Comparison of ENCODE assay signal across 8 mouse cellular contexts in the genomic region with DNA sequence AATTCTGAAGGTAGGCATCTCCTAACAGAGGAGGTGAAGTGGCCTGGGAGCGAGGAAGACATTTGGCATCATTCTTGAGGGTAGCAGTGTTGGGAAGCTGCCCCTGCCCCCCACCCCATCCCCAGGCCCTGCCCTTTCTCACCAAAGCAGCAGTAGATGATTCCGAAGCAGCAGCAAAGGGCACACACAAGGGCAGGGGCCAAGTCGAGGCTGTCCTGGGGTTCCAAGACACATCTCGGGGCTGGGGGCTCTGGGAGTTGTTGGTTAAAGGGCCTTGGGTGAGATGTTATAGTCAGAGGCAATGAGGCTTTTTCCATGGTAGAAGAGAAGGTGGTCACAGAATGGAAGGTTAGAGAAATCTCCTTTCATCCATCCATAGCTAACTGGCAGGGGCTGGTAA. TPM values are rescaled to one million over a fixed set of nuclear protein-coding genes. Genes with fewer than 3 reads are reported as not detected.
DNase-seq lines count a peak whose midpoint lies in the region; ATAC-seq and TF ChIP-seq lines count a peak whose summit lies in the region.

No protein-coding gene starts in this region.

- H3K4me2 ChIP-seq in kidney, embryonic 14.5 days (replicated peaks; ENCODE audit: low read depth, low read length): peak overlapping the region; percentile 72
- peak overlapping the region; percentile 72 for H3K4me2 ChIP-seq in embryonic facial prominence, embryonic 14.5 days (ENCODE audit: low read depth, low read length)
- peak overlapping the region; percentile 92 for H3K4me2 ChIP-seq in hindbrain, postnatal 0 days (ENCODE audit: low read depth, low read length)
- peak overlapping the region; percentile 89 for H3K4me2 ChIP-seq in midbrain, embryonic 15.5 days

- ATAC-seq in kidney, embryonic 14.5 days (ENCODE audit: low FRiP score, low TSS enrichment): no peak
- ATAC-seq in embryonic facial prominence, embryonic 14.5 days (ENCODE audit: low read depth): no peak
- ATAC-seq in hindbrain, postnatal 0 days: no peak
- no peak for ATAC-seq in midbrain, embryonic 15.5 days (replicated peaks)

- peak overlapping the region; percentile 83; the same call in 1 of the 2 replicates for H3K9ac ChIP-seq in kidney, embryonic 14.5 days (ENCODE audit: low read depth, low read length)
- H3K9ac ChIP-seq in embryonic facial prominence, embryonic 14.5 days (ENCODE audit: low read depth, low read length): peak overlapping the region; percentile 85
- H3K9ac ChIP-seq in hindbrain, postnatal 0 days (replicated peaks; ENCODE audit: low read length): peak overlapping the region; percentile 86
- 0 out of 2 replicates have a peak overlapping the region, but pooled peaks have one; percentile 22 for H3K9ac ChIP-seq in midbrain, embryonic 15.5 days

- no peaks in the 10 kb centered on the region for H3K9me3 ChIP-seq in kidney, embryonic 14.5 days (ENCODE audit: control insufficient read depth, low read length)
- H3K9me3 ChIP-seq in embryonic facial prominence, embryonic 14.5 days (ENCODE audit: control insufficient read depth, low read length): no peaks in the 10 kb centered on the region
- no peaks in the 10 kb centered on the region for H3K9me3 ChIP-seq in hindbrain, postnatal 0 days (ENCODE audit: low read length)
- no peaks in the 10 kb centered on the region for H3K9me3 ChIP-seq in midbrain, embryonic 15.5 days

- TF ChIP-seq POLR2A in cerebellum, adult 2 months (IDR thresholded peaks at IDR 0.05; ENCODE audit: borderline replicate concordance, insufficient read depth, low read length): no peak

- H3K4me1 ChIP-seq in kidney, embryonic 14.5 days (ENCODE audit: control insufficient read depth, insufficient read depth, low read length): peaks cover 29% of the 10 kb centered on the region
- H3K4me1 ChIP-seq in embryonic facial prominence, embryonic 14.5 days (ENCODE audit: control insufficient read depth, insufficient read depth, low read length): peaks cover 28% of the 10 kb centered on the region
- H3K4me1 ChIP-seq in hindbrain, postnatal 0 days (ENCODE audit: insufficient read depth, low read length): peaks cover 29% of the 10 kb centered on the region
- peaks cover 41% of the 10 kb centered on the region for H3K4me1 ChIP-seq in midbrain, embryonic 15.5 days
- peaks cover 9% of the 10 kb centered on the region for H3K4me1 ChIP-seq in cerebellum, adult 2 months (ENCODE audit: control insufficient read depth, insufficient read depth, low read length)

- DNase-seq in kidney, adult 18-20 months: no peak
- no peak for DNase-seq in embryonic facial prominence, embryonic 14.5 days (ENCODE audit: low spot score)
- no peak for DNase-seq in hindbrain, postnatal 0 days (ENCODE audit: low spot score)
- DNase-seq in cerebellum, adult 2 months: no peak
- no peak for DNase-seq in adrenal gland, postnatal 36 days
- no peak for DNase-seq in frontal cortex, adult 2 months (ENCODE audit: extremely low spot score in 1 of 2, low spot score in 1 of 2)

- H3K27me3 ChIP-seq in kidney, embryonic 14.5 days (ENCODE audit: control insufficient read depth, insufficient read depth, low read length): no peaks in the 10 kb centered on the region
- no peaks in the 10 kb centered on the region for H3K27me3 ChIP-seq in embryonic facial prominence, embryonic 14.5 days (replicated peaks; ENCODE audit: control insufficient read depth, insufficient read depth, low read length)
- no peaks in the 10 kb centered on the region for H3K27me3 ChIP-seq in hindbrain, postnatal 0 days (ENCODE audit: insufficient read depth, low read length)
- no peaks in the 10 kb centered on the region for H3K27me3 ChIP-seq in midbrain, embryonic 15.5 days (replicated peaks)
- H3K27me3 ChIP-seq in cerebellum, adult 2 months (ENCODE audit: control insufficient read depth, insufficient read depth, low read length): no peaks in the 10 kb centered on the region

- no peak for TF ChIP-seq CTCF in hindbrain, postnatal 0 days (IDR thresholded peaks at IDR 0.05; ENCODE audit: low read depth)
- no peak for TF ChIP-seq CTCF in cerebellum, adult 2 months (IDR thresholded peaks at IDR 0.05; ENCODE audit: borderline replicate concordance, insufficient read depth, low read depth, low read length)

- peaks cover 21% of the 10 kb centered on the region; the same call in 1 of the 2 replicates for H3K36me3 ChIP-seq in kidney, embryonic 14.5 days (ENCODE audit: control insufficient read depth, insufficient read depth, low read length)
- peaks cover 47% of the 10 kb centered on the region for H3K36me3 ChIP-seq in embryonic facial prominence, embryonic 14.5 days (ENCODE audit: control insufficient read depth, insufficient read depth, low read length)
- peaks cover 4% of the 10 kb centered on the region; the same call in 1 of the 2 replicates for H3K36me3 ChIP-seq in hindbrain, postnatal 0 days (ENCODE audit: insufficient read depth, low read length)
- no peaks in the 10 kb centered on the region for H3K36me3 ChIP-seq in midbrain, embryonic 15.5 days (replicated peaks)

- H3K27ac ChIP-seq in kidney, embryonic 14.5 days (ENCODE audit: low read depth, low read length): 0 out of 2 replicates have a peak overlapping the region, but pooled peaks have one; percentile 5
- peak overlapping the region; percentile 99; the same call in 1 of the 2 replicates for H3K27ac ChIP-seq in embryonic facial prominence, embryonic 14.5 days (replicated peaks; ENCODE audit: low read depth, low read length)
- peak overlapping the region; percentile 98; the same call in 1 of the 2 replicates for H3K27ac ChIP-seq in hindbrain, postnatal 0 days
- peak overlapping the region; percentile 97; the same call in 1 of the 2 replicates for H3K27ac ChIP-seq in midbrain, embryonic 15.5 days
- H3K27ac ChIP-seq in cerebellum, adult 2 months (ENCODE audit: insufficient read depth, low read length): no peak overlapping the region

- whole genome bisulfite sequencing in kidney, embryonic 14.5 days: 48% methylated on average over 4 of the region's 4 CpGs
- WGBS in embryonic facial prominence, embryonic 14.5 days: 46% methylated on average over 4 of the region's 4 CpGs
- 59% methylated on average over 4 of the region's 4 CpGs for WGBS in hindbrain, postnatal 0 days
- WGBS in midbrain, embryonic 15.5 days: 65% methylated on average over 4 of the region's 4 CpGs
- 57% methylated on average over 4 of the region's 4 CpGs for WGBS in cerebellum, adult 2 months

- H3K4me3 ChIP-seq in kidney, embryonic 14.5 days (ENCODE audit: low read length): peak overlapping the region; percentile 85
- H3K4me3 ChIP-seq in embryonic facial prominence, embryonic 14.5 days (ENCODE audit: low read depth, low read length): peak overlapping the region; percentile 82
- H3K4me3 ChIP-seq in hindbrain, postnatal 0 days (ENCODE audit: low read length): peak overlapping the region; percentile 84
- H3K4me3 ChIP-seq in midbrain, embryonic 15.5 days: peak overlapping the region; percentile 96; the same call in 1 of the 2 replicates
- no peak overlapping the region for H3K4me3 ChIP-seq in cerebellum, adult 2 months (replicated peaks; ENCODE audit: insufficient read depth, low read depth, low read length)

RNA-seq across cellular contexts. Expression of a gene that starts 0.9 kb away (rescaled TPM):
- 25.8 and 36.9 TPM in 2 replicates for polyA plus RNA-seq in kidney, embryonic 14.5 days (2014; fragmentation: Nextera tagmentation; extraction: Ambion mirVana)
- polyA plus RNA-seq in embryonic facial prominence, embryonic 14.5 days (2014; fragmentation: Nextera tagmentation; extraction: Ambion mirVana): 42.7 and 47.9 TPM in 2 replicates
- 28.6 and 30.9 TPM in 2 replicates for total RNA-seq in hindbrain, postnatal 0 days (2014; rRNA removed)
- polyA plus RNA-seq in hindbrain, postnatal 0 days (2015; fragmentation: Nextera tagmentation; extraction: Ambion mirVana): 32.7 and 37.0 TPM in 2 replicates
- 59.4 and 60.8 TPM in 2 replicates for polyA plus RNA-seq in midbrain, embryonic 15.5 days (2015; fragmentation: Nextera tagmentation; extraction: Ambion mirVana)
- 22.4 and 24.1 TPM in 2 replicates for polyA plus RNA-seq in cerebellum, adult 2 months (2012; rRNA removed)
- 10 to 100 TPM; 60.1 to 77.1 TPM for total RNA-seq in adrenal gland, postnatal 36 days (2021)
- polyA plus RNA-seq in frontal cortex, adult 2 months (2012; rRNA removed): 24.2 and 25.3 TPM in 2 replicates

RNA-seq across cellular contexts. Expression of a gene that starts 1.2 kb away (rescaled TPM):
- 14.6 and 15.9 TPM in 2 replicates for polyA plus RNA-seq in kidney, embryonic 14.5 days (2014; fragmentation: Nextera tagmentation; extraction: Ambion mirVana)
- 13.7 and 14.9 TPM in 2 replicates for polyA plus RNA-seq in embryonic facial prominence, embryonic 14.5 days (2014; fragmentation: Nextera tagmentation; extraction: Ambion mirVana)
- 26.5 and 27.3 TPM in 2 replicates for total RNA-seq in hindbrain, postnatal 0 days (2014; rRNA removed)
- 18.8 and 18.9 TPM in 2 replicates for polyA plus RNA-seq in hindbrain, postnatal 0 days (2015; fragmentation: Nextera tagmentation; extraction: Ambion mirVana)
- 16.0 and 17.6 TPM in 2 replicates for polyA plus RNA-seq in midbrain, embryonic 15.5 days (2015; fragmentation: Nextera tagmentation; extraction: Ambion mirVana)
- 26.4 and 26.6 TPM in 2 replicates for polyA plus RNA-seq in cerebellum, adult 2 months (2012; rRNA removed)
- total RNA-seq in adrenal gland, postnatal 36 days (2021): 1 to 10 TPM; 7.6 to 8.9 TPM
- polyA plus RNA-seq in frontal cortex, adult 2 months (2012; rRNA removed): 21.8 and 22.3 TPM in 2 replicates

RNA-seq across cellular contexts. Expression of a gene that starts 12.2 kb away (rescaled TPM):
- polyA plus RNA-seq in kidney, embryonic 14.5 days (2014; fragmentation: Nextera tagmentation; extraction: Ambion mirVana): 0.24 and 0.60 TPM in 2 replicates
- 1.4 and 1.8 TPM in 2 replicates for polyA plus RNA-seq in embryonic facial prominence, embryonic 14.5 days (2014; fragmentation: Nextera tagmentation; extraction: Ambion mirVana)
- total RNA-seq in hindbrain, postnatal 0 days (2014; rRNA removed): 0.52 and 2.8 TPM in 2 replicates
- 0.59 and 0.61 TPM in 2 replicates for polyA plus RNA-seq in hindbrain, postnatal 0 days (2015; fragmentation: Nextera tagmentation; extraction: Ambion mirVana)
- polyA plus RNA-seq in midbrain, embryonic 15.5 days (2015; fragmentation: Nextera tagmentation; extraction: Ambion mirVana): 0.58 and 0.79 TPM in 2 replicates
- polyA plus RNA-seq in cerebellum, adult 2 months (2012; rRNA removed): 0.61 and 0.70 TPM in 2 replicates
- total RNA-seq in adrenal gland, postnatal 36 days (2021): 10 to 100 TPM; 39.7 to 57.0 TPM
- 2.4 and 3.4 TPM in 2 replicates for polyA plus RNA-seq in frontal cortex, adult 2 months (2012; rRNA removed)

RNA-seq across cellular contexts. Expression of a gene that starts 14.2 kb away (rescaled TPM):
- polyA plus RNA-seq in kidney, embryonic 14.5 days (2014; fragmentation: Nextera tagmentation; extraction: Ambion mirVana): 219 and 284 TPM in 2 replicates
- 185 and 194 TPM in 2 replicates for polyA plus RNA-seq in embryonic facial prominence, embryonic 14.5 days (2014; fragmentation: Nextera tagmentation; extraction: Ambion mirVana)
- 19.4 and 24.3 TPM in 2 replicates for total RNA-seq in hindbrain, postnatal 0 days (2014; rRNA removed)
- polyA plus RNA-seq in hindbrain, postnatal 0 days (2015; fragmentation: Nextera tagmentation; extraction: Ambion mirVana): 126 and 143 TPM in 2 replicates
- 145 and 155 TPM in 2 replicates for polyA plus RNA-seq in midbrain, embryonic 15.5 days (2015; fragmentation: Nextera tagmentation; extraction: Ambion mirVana)
- polyA plus RNA-seq in cerebellum, adult 2 months (2012; rRNA removed): 54.5 and 60.2 TPM in 2 replicates
- total RNA-seq in adrenal gland, postnatal 36 days (2021): 10 to 100 TPM; 50.4 to 60.8 TPM
- polyA plus RNA-seq in frontal cortex, adult 2 months (2012; rRNA removed): 55.8 and 69.0 TPM in 2 replicates

RNA-seq across cellular contexts. Expression of a gene that starts 18.5 kb away (rescaled TPM):
- 86.6 and 106 TPM in 2 replicates for polyA plus RNA-seq in kidney, embryonic 14.5 days (2014; fragmentation: Nextera tagmentation; extraction: Ambion mirVana)
- polyA plus RNA-seq in embryonic facial prominence, embryonic 14.5 days (2014; fragmentation: Nextera tagmentation; extraction: Ambion mirVana): 49.0 and 49.5 TPM in 2 replicates
- 12.0 and 23.1 TPM in 2 replicates for total RNA-seq in hindbrain, postnatal 0 days (2014; rRNA removed)
- 23.8 and 24.8 TPM in 2 replicates for polyA plus RNA-seq in hindbrain, postnatal 0 days (2015; fragmentation: Nextera tagmentation; extraction: Ambion mirVana)
- polyA plus RNA-seq in midbrain, embryonic 15.5 days (2015; fragmentation: Nextera tagmentation; extraction: Ambion mirVana): 21.9 and 22.7 TPM in 2 replicates
- 25.7 and 26.0 TPM in 2 replicates for polyA plus RNA-seq in cerebellum, adult 2 months (2012; rRNA removed)
- total RNA-seq in adrenal gland, postnatal 36 days (2021): 10 to 100 TPM; 41.8 to 43.8 TPM
- 15.3 and 17.3 TPM in 2 replicates for polyA plus RNA-seq in frontal cortex, adult 2 months (2012; rRNA removed)

Comparison
In these comparisons a context has a peak if more than half of its experiments do, and no peak if none do; other contexts are left out.
1. H3K9ac ChIP-seq: peak in every context shown above with its lines; median percentile 86 in hindbrain, postnatal 0 days; 85 in embryonic facial prominence, embryonic 14.5 days; 83 in kidney, embryonic 14.5 days; 22 in midbrain, embryonic 15.5 days.